In genomic region chr4:130803591-130803990, GRCm38 (mm10) we compare ENCODE assay signal across 14 mouse cellular contexts. TPM values are rescaled to one million over a fixed set of nuclear protein-coding genes. Genes with fewer than 3 reads are reported as not detected.
DNase-seq lines count a peak whose midpoint lies in the region; ATAC-seq and TF ChIP-seq lines count a peak whose summit lies in the region.
"Had no signal": no experiment of that assay in that cellular context is flagged by ENCODE, and none has a peak within 500 bp of the region (broad histone marks: within the 10 kb centered on the region; RNA-seq: fewer than 3 reads in every experiment).

No protein-coding gene starts in this region.

- ATAC-seq in midbrain, embryonic 13.5 days: no peak
- no peak for ATAC-seq in midbrain, embryonic 14.5 days (ENCODE audit: low FRiP score, low TSS enrichment)
- no peak for ATAC-seq in hindbrain, embryonic 13.5 days (ENCODE audit: low FRiP score)
- ATAC-seq in neural tube, embryonic 13.5 days (ENCODE audit: low read depth): no peak

- TF ChIP-seq POLR2A in heart, adult 2 months (IDR thresholded peaks at IDR 0.05; ENCODE audit: insufficient read depth, low read depth, low read length): no peak

- H3K4me2 ChIP-seq in midbrain, embryonic 13.5 days (replicated peaks): no peak overlapping the region
- H3K4me2 ChIP-seq in midbrain, embryonic 14.5 days (ENCODE audit: low read length): no peak overlapping the region
- no peak overlapping the region for H3K4me2 ChIP-seq in hindbrain, embryonic 13.5 days
- no peak overlapping the region for H3K4me2 ChIP-seq in neural tube, embryonic 13.5 days
- H3K4me2 ChIP-seq: embryonic facial prominence, embryonic 12.5 days; liver, embryonic 11.5 days; lung, embryonic 14.5 days had no signal

- H3K9me3 ChIP-seq in midbrain, embryonic 13.5 days: no peaks in the 10 kb centered on the region
- H3K9me3 ChIP-seq in midbrain, embryonic 14.5 days (ENCODE audit: control insufficient read depth, low read length): no peaks in the 10 kb centered on the region
- no peaks in the 10 kb centered on the region for H3K9me3 ChIP-seq in hindbrain, embryonic 13.5 days
- no peaks in the 10 kb centered on the region for H3K9me3 ChIP-seq in neural tube, embryonic 13.5 days
- H3K9me3 ChIP-seq: embryonic facial prominence, embryonic 12.5 days had no signal

- no peak for TF ChIP-seq CTCF in heart, adult 2 months (IDR thresholded peaks at IDR 0.05)

- no peak for TF ChIP-seq EP300 in heart, adult 2 months (IDR thresholded peaks at IDR 0.05; ENCODE audit: insufficient read depth, low read depth, low read length)

- intact Hi-C loops in heart, adult 2 months (cut with DNase I): no loop called here
- intact Hi-C loops in heart, postnatal 10 days (cut with DNase I): loop anchor here (2.0 kb wide), 1 partner anchor 15 kb away; no protein-coding TSS in a partner anchor

- H3K36me3 ChIP-seq in heart, adult 2 months (ENCODE audit: control insufficient read depth, insufficient read depth, low read length): no peaks in the 10 kb centered on the region
- H3K36me3 ChIP-seq in midbrain, embryonic 13.5 days: 0 out of 2 replicates have a peak, but pooled peaks cover 5% of the 10 kb centered on the region
- no peaks in the 10 kb centered on the region for H3K36me3 ChIP-seq in midbrain, embryonic 14.5 days (ENCODE audit: control insufficient read depth, insufficient read depth, low read length)
- no peaks in the 10 kb centered on the region for H3K36me3 ChIP-seq in hindbrain, embryonic 13.5 days
- H3K36me3 ChIP-seq in neural tube, embryonic 13.5 days: no peaks in the 10 kb centered on the region

- H3K27ac ChIP-seq in heart, adult 2 months: peak overlapping the region; percentile 9; the same call in 1 of the 2 replicates
- peak overlapping the region; percentile 30; the same call in 1 of the 2 replicates for H3K27ac ChIP-seq in midbrain, embryonic 13.5 days
- no peak overlapping the region for H3K27ac ChIP-seq in midbrain, embryonic 14.5 days (replicated peaks; ENCODE audit: low read depth, low read length)
- H3K27ac ChIP-seq in hindbrain, embryonic 13.5 days: 0 out of 2 replicates have a peak overlapping the region, but pooled peaks have one; percentile 84
- H3K27ac ChIP-seq in neural tube, embryonic 13.5 days (replicated peaks): peak overlapping the region; percentile 54; the same call in 1 of the 2 replicates
- H3K27ac ChIP-seq: embryonic facial prominence, embryonic 12.5 days had no signal

- H3K27me3 ChIP-seq in heart, adult 2 months (ENCODE audit: control insufficient read depth, insufficient read depth, low read length): no peaks in the 10 kb centered on the region
- no peaks in the 10 kb centered on the region for H3K27me3 ChIP-seq in midbrain, embryonic 13.5 days
- no peaks in the 10 kb centered on the region for H3K27me3 ChIP-seq in midbrain, embryonic 14.5 days (ENCODE audit: control insufficient read depth, insufficient read depth, low read length)
- no peaks in the 10 kb centered on the region for H3K27me3 ChIP-seq in hindbrain, embryonic 13.5 days
- no peaks in the 10 kb centered on the region for H3K27me3 ChIP-seq in neural tube, embryonic 13.5 days
- H3K27me3 ChIP-seq: embryonic facial prominence, embryonic 12.5 days had no signal

- H3K4me1 ChIP-seq in heart, adult 2 months (ENCODE audit: control insufficient read depth, insufficient read depth, low read length): peaks cover 54% of the 10 kb centered on the region
- H3K4me1 ChIP-seq in midbrain, embryonic 13.5 days (replicated peaks): peaks cover 79% of the 10 kb centered on the region
- H3K4me1 ChIP-seq in midbrain, embryonic 14.5 days (ENCODE audit: control insufficient read depth, insufficient read depth, low read length): peaks cover 38% of the 10 kb centered on the region
- peaks cover 78% of the 10 kb centered on the region for H3K4me1 ChIP-seq in hindbrain, embryonic 13.5 days (replicated peaks)
- peaks cover 80% of the 10 kb centered on the region for H3K4me1 ChIP-seq in neural tube, embryonic 13.5 days (replicated peaks)

- no peaks in the 10 kb centered on the region; the same call in 1 of the 2 replicates for H3K79me2 ChIP-seq in heart, adult 2 months (replicated peaks; ENCODE audit: control insufficient read depth, insufficient read depth, low read length)

- no peak overlapping the region for H3K9ac ChIP-seq in heart, adult 2 months (ENCODE audit: low read depth, low read length)
- H3K9ac ChIP-seq in midbrain, embryonic 13.5 days (replicated peaks): no peak overlapping the region
- H3K9ac ChIP-seq in midbrain, embryonic 14.5 days (replicated peaks; ENCODE audit: low read length): no peak overlapping the region
- H3K9ac ChIP-seq in hindbrain, embryonic 13.5 days: no peak overlapping the region
- no peak overlapping the region for H3K9ac ChIP-seq in neural tube, embryonic 13.5 days
- H3K9ac ChIP-seq: embryonic facial prominence, embryonic 12.5 days; lung, embryonic 14.5 days had no signal

- no peak for DNase-seq in heart, adult 2 months
- DNase-seq in heart, postnatal 10 days: no peak
- no peak for DNase-seq in midbrain, embryonic 14.5 days
- no peak for DNase-seq in left cerebral cortex, adult 11 months (ENCODE audit: low spot score)
- DNase-seq in layer of hippocampus, adult 11-12 months (ENCODE audit: low spot score): no peak
- DNase-seq: adrenal gland, postnatal 14 days; lung, embryonic 14.5 days; right cerebral cortex, postnatal 14 days had no signal

- no peak overlapping the region for H3K4me3 ChIP-seq in heart, adult 2 months
- no peak overlapping the region for H3K4me3 ChIP-seq in midbrain, embryonic 13.5 days (replicated peaks)
- no peak overlapping the region for H3K4me3 ChIP-seq in midbrain, embryonic 14.5 days (replicated peaks; ENCODE audit: low read depth, low read length)
- no peak overlapping the region for H3K4me3 ChIP-seq in hindbrain, embryonic 13.5 days
- no peak overlapping the region for H3K4me3 ChIP-seq in neural tube, embryonic 13.5 days
- H3K4me3 ChIP-seq: embryonic facial prominence, embryonic 12.5 days; myocyte had no signal

- WGBS in heart, adult 2 months: 73% methylated on average over 2 of the region's 2 CpGs
- WGBS in midbrain, embryonic 13.5 days: 49% methylated on average over 2 of the region's 2 CpGs
- WGBS in midbrain, embryonic 14.5 days: 50% methylated on average over 2 of the region's 2 CpGs
- 74% methylated on average over 2 of the region's 2 CpGs for WGBS in hindbrain, embryonic 13.5 days
- WGBS in neural tube, embryonic 13.5 days: 74% methylated on average over 2 of the region's 2 CpGs

RNA-seq across cellular contexts. Expression of gene Sdc3, which starts 11.3 kb away (rescaled TPM):
- total RNA-seq in heart, adult 2 months (2021): 10 to 100 TPM; 32.7 to 38.3 TPM
- 41.5 and 51.9 TPM in 2 replicates for polyA plus RNA-seq in heart, adult 2 months (2012; rRNA removed)
- total RNA-seq in heart, postnatal 10 days (2021): 10 to 100 TPM; 54.8 to 64.2 TPM
- polyA plus RNA-seq in midbrain, embryonic 13.5 days (2015; fragmentation: Nextera tagmentation; extraction: Ambion mirVana): 72.3 and 72.9 TPM in 2 replicates
- 95.3 and 95.7 TPM in 2 replicates for polyA plus RNA-seq in midbrain, embryonic 14.5 days (2014; fragmentation: Nextera tagmentation; extraction: Ambion mirVana)
- 71.3 and 76.9 TPM in 2 replicates for polyA plus RNA-seq in hindbrain, embryonic 13.5 days (2015; fragmentation: Nextera tagmentation; extraction: Ambion mirVana)
- polyA plus RNA-seq in neural tube, embryonic 13.5 days (2015; fragmentation: Nextera tagmentation; extraction: Ambion mirVana): 76.9 and 78.8 TPM in 2 replicates
